Mouse (Mus musculus) lung, embryonic 15.5 days (tissue): ENCODE data around the gene Stxbp2. TPM values are rescaled to one million over a fixed set of nuclear protein-coding genes. Genes with fewer than 3 reads are reported as not detected.
"Not testable (repeated sequence)": the region's sequence is repeated elsewhere in the genome, so short reads cannot be mapped to it uniquely, and the experiment has no call there.

Experiments
- ATAC-seq: fragments of 200-750 bp; cut with Nextera tagmentation; 2 replicates; pipeline ENCODE4 v1.8.0; 2017; ENCODE audit warnings: moderate number of reproducible peaks, borderline replicate concordance; ENCODE audit not compliant: low FRiP score, low TSS enrichment; ENCODE audit errors: extremely low read depth
- H3K27ac ChIP-seq: fragments of 300-500 bp; sonication (generic); 2 replicates; pipeline ENCODE4 v1.5.1; 2015; ENCODE audit warnings: moderate library complexity, mild to moderate bottlenecking, inconsistent platforms
- H3K27me3 ChIP-seq: fragments of 300-500 bp; sonication (generic); 2 replicates; pipeline ENCODE4 v1.6.1; 2015; ENCODE audit warnings: inconsistent platforms
- H3K36me3 ChIP-seq: fragments of 300-500 bp; sonication (generic); 2 replicates; pipeline ENCODE4 v1.6.1; 2015; ENCODE audit warnings: inconsistent platforms
- H3K4me1 ChIP-seq: fragments of 300-500 bp; sonication (generic); 2 replicates; pipeline ENCODE4 v1.6.1; 2015; ENCODE audit warnings: inconsistent platforms
- H3K4me2 ChIP-seq: fragments of 300-500 bp; sonication (generic); 2 replicates; pipeline ENCODE4 v1.6.1; 2015; ENCODE audit warnings: inconsistent platforms, mild to moderate bottlenecking, moderate library complexity
- H3K4me3 ChIP-seq: fragments of 300-500 bp; sonication (generic); 2 replicates; pipeline ENCODE4 v1.5.1; 2015; ENCODE audit warnings: mild to moderate bottlenecking, inconsistent platforms
- H3K9ac ChIP-seq: fragments of 300-500 bp; sonication (generic); 2 replicates; pipeline ENCODE4 v1.6.1; 2015; ENCODE audit warnings: inconsistent platforms
- H3K9me3 ChIP-seq: fragments of 300-500 bp; sonication (generic); 2 replicates; pipeline ENCODE4 v1.6.1; 2016; ENCODE audit warnings: inconsistent platforms
- WGBS: fragments of 180-500 bp; shearing (Covaris S2); methylation state at CpG from one replicate; pipeline ENCODE4 v1.1.7; 2015; 5-methylcytosine and 5-hydroxymethylcytosine counted together
- polyA plus RNA-seq: library from polyadenylated mRNA; unstranded; fragments of >200 nt; fragmentation: Nextera tagmentation; extraction: Ambion mirVana; gene quantifications from 2 replicates; pipeline ENCODE4 v1.2.1, GENCODE M21; 2015

Stxbp2 gene
- 75.6 and 84.6 TPM in 2 replicates for polyA plus RNA-seq

- no peaks in the 10 kb centered on the region for H3K36me3 ChIP-seq
- no peak within 1 kb of the TSS for H3K27ac ChIP-seq
- ATAC-seq = peak; percentile 91
- no peaks in the 10 kb centered on the region for H3K4me1 ChIP-seq
- H3K4me3 ChIP-seq = peak within 1 kb of the TSS; percentile 63
- peak within 1 kb of the TSS; percentile 75 for H3K4me2 ChIP-seq
- peaks cover 8% of the 10 kb centered on the region; the same call in 1 of the 2 replicates for H3K27me3 ChIP-seq
- WGBS = 5% methylated on average over 47 of the region's 47 CpGs
- peak within 1 kb of the TSS; percentile 52 for H3K9ac ChIP-seq
- H3K9me3 ChIP-seq = no peaks in the 10 kb centered on the region
Measured at GRCm38 (mm10) chr8:3630647-3631477, at the start of gene Stxbp2. TSS of gene Stxbp2 (plus strand) at chr8:3630955.

DNA sequence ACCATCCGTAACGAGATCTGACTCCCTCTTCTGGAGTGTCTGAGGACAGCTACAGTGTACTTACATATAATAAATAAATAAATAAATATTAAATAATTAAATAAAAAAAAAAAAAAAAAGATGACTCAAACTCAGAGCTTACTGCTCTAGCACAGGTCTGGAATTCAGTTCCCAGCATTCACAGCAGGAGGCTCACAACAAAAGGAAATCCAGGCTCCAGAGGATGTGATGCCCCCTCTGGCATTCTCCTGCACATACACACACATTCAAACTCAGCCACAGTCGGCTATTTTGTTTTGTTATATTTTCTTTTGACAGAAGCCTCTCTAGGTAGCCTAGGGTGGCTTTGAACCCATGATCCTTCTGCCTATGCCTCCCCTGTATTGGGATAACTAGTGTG, 48.8 kb upstream of the Stxbp2 start:
- H3K4me1 ChIP-seq, H3K36me3 ChIP-seq, H3K9me3 ChIP-seq, H3K4me2 ChIP-seq, ATAC-seq, H3K4me3 ChIP-seq, H3K27me3 ChIP-seq, H3K27ac ChIP-seq, H3K9ac ChIP-seq: not testable (repeated sequence)
- WGBS = 87% methylated on average over 3 of the region's 3 CpGs

DNA sequence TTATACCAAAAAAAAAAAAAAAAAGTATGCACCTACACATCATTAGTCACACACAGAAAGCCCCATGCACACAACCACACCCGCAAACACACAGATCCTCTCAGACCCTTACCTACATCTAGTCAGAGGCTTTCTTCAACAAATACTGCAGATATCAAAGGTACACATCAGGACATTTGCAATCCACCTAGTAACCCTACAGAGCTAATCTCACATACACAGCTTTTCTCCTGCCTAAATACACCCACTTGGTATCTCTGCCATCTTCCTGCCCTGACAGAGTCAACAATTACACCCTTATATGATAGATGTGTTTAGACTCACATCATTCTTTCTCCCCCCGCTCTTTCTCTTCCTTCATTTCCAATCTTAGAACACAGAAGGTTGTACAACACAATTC, 44.3 kb upstream of the Stxbp2 start:
- H3K36me3 ChIP-seq = no peaks in the 10 kb centered on the region
- peaks cover 23% of the 10 kb centered on the region for H3K27me3 ChIP-seq
- H3K4me3 ChIP-seq = no peak overlapping the region
- WGBS = 77% methylated on average over 2 of the region's 2 CpGs
- H3K4me1 ChIP-seq = 0 out of 2 replicates have a peak, but pooled peaks cover 7% of the 10 kb centered on the region
- no peak overlapping the region for H3K9ac ChIP-seq
- H3K4me2 ChIP-seq = no peak overlapping the region
- no peaks in the 10 kb centered on the region for H3K9me3 ChIP-seq
- H3K27ac ChIP-seq = no peak overlapping the region
- ATAC-seq = no peak

GRCm38 (mm10) chr8:3586993-3587390, 43.8 kb upstream of the Stxbp2 start, which contains the start of gene Camsap3:
TSS of gene Camsap3 (plus strand) at chr8:3587293.
- Histone ChIP-seq H3K4me3 (peak within 1 kb of the TSS; percentile 55), H3K27me3 (peaks cover 23% of the 10 kb centered on the region), H3K27ac (peak within 1 kb of the TSS; percentile 74), H3K9ac (peak within 1 kb of the TSS; percentile 47), H3K4me2 (peak within 1 kb of the TSS; percentile 71), H3K4me1 (0 out of 2 replicates have a peak, but pooled peaks cover 7% of the 10 kb centered on the region), H3K36me3 (no peaks in the 10 kb centered on the region), H3K9me3 (no peaks in the 10 kb centered on the region)
- WGBS = 3% methylated on average over 7 of the region's 7 CpGs
- ATAC-seq = no peak; the same call in 1 of the 2 replicates

GRCm38 (mm10) chr8:3587391-3588257, 43.1 kb upstream of the Stxbp2 start:
- peak overlapping the region; percentile 71 for H3K4me2 ChIP-seq
- peak overlapping the region; percentile 74 for H3K27ac ChIP-seq
- H3K9ac ChIP-seq = peak overlapping the region; percentile 47
- 1% methylated on average over 77 of the region's 77 CpGs for WGBS
- H3K4me1 ChIP-seq = 0 out of 2 replicates have a peak, but pooled peaks cover 7% of the 10 kb centered on the region
- peak overlapping the region; percentile 55 for H3K4me3 ChIP-seq
- H3K9me3 ChIP-seq = no peaks in the 10 kb centered on the region
- peaks cover 23% of the 10 kb centered on the region for H3K27me3 ChIP-seq
- no peaks in the 10 kb centered on the region for H3K36me3 ChIP-seq
- peak; percentile 72 for ATAC-seq

DNA sequence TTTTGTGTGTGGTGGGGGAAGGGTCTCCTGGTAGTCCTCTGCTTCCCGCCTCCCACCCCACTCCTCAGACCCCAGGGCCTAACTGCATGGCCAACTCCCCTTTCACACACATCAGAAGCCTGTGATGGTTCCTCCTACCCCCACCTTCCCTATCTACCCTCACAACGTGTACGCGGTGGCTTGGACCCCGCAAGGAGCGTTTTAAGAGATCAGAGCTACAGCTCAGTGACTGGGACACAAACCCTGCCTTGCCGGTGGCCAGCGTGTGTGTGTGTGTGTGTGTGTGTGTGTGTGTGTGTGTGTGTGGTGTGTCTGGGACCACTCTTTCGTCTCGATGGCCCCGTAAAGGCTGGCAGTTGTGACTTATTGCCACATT, 42.5 kb upstream of the Stxbp2 start:
- H3K4me2 ChIP-seq = peak overlapping the region; percentile 71
- peak; percentile 36; the same call in 1 of the 2 replicates for ATAC-seq
- H3K4me1 ChIP-seq = 0 out of 2 replicates have a peak, but pooled peaks cover 7% of the 10 kb centered on the region
- no peaks in the 10 kb centered on the region for H3K9me3 ChIP-seq
- WGBS = 3% methylated on average over 11 of the region's 11 CpGs
- peak overlapping the region; percentile 47 for H3K9ac ChIP-seq
- H3K27ac ChIP-seq = peak overlapping the region; percentile 74
- peaks cover 23% of the 10 kb centered on the region for H3K27me3 ChIP-seq
- peak overlapping the region; percentile 55 for H3K4me3 ChIP-seq
- H3K36me3 ChIP-seq = no peaks in the 10 kb centered on the region

DNA sequence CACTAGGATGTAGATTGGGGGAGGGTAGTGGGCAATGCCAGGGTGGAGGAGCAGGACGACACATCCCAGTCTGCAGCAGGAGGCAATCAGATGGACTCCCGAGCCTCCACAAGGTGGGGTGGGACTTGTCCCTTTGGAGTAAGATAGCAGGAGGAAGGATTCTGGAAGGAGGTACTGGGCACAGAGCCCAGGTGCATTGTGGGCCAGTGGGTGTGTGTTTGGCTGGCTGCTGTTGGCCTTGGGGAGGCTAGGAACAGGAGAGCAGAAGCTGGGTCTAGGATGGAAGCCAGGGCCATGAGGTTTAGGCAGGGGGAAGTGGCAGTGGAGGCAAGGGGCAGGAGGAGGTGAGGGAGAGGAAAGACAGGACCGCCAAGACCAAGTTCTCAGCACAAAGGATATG, 37.3 kb upstream of the Stxbp2 start:
- WGBS = 58% methylated on average over 3 of the region's 3 CpGs
- ATAC-seq = no peak

GRCm38 (mm10) chr8:3594466-3594865, 36.3 kb upstream of the Stxbp2 start:
- H3K27me3 ChIP-seq = no peaks in the 10 kb centered on the region
- H3K4me3 ChIP-seq = no peak overlapping the region
- no peaks in the 10 kb centered on the region for H3K36me3 ChIP-seq
- WGBS = 66% methylated on average over 2 of the region's 2 CpGs
- H3K27ac ChIP-seq = no peak overlapping the region
- H3K4me1 ChIP-seq = no peaks in the 10 kb centered on the region
- no peak overlapping the region for H3K4me2 ChIP-seq
- no peak for ATAC-seq
- H3K9me3 ChIP-seq = no peaks in the 10 kb centered on the region
- H3K9ac ChIP-seq = no peak overlapping the region

More for the DNA sequence above, 37.3 kb upstream of the Stxbp2 start:
- Histone ChIP-seq H3K36me3 (no peaks in the 10 kb centered on the region), H3K9ac (no peak overlapping the region), H3K4me3 (no peak overlapping the region), H3K27ac (no peak overlapping the region), H3K4me1 (no peaks in the 10 kb centered on the region), H3K4me2 (no peak overlapping the region), H3K27me3 (peaks cover under 1% of the 10 kb centered on the region; the same call in 1 of the 2 replicates), H3K9me3 (no peaks in the 10 kb centered on the region)

GRCm38 (mm10) chr8:3598054-3598453, 32.7 kb upstream of the Stxbp2 start:
- Histone ChIP-seq H3K36me3 (no peaks in the 10 kb centered on the region), H3K27ac (no peak overlapping the region), H3K4me3 (no peak overlapping the region), H3K4me2 (no peak overlapping the region), H3K9ac (no peak overlapping the region), H3K27me3 (no peaks in the 10 kb centered on the region), H3K9me3 (no peaks in the 10 kb centered on the region), H3K4me1 (no peaks in the 10 kb centered on the region)
- WGBS = 59% methylated on average over 3 of the region's 3 CpGs
- ATAC-seq = no peak

- Histone ChIP-seq H3K36me3 (no peaks in the 10 kb centered on the region), H3K27me3 (no peaks in the 10 kb centered on the region), H3K4me2 (no peak overlapping the region), H3K4me3 (no peak overlapping the region), H3K9me3 (no peaks in the 10 kb centered on the region), H3K9ac (no peak overlapping the region), H3K27ac (no peak overlapping the region), H3K4me1 (no peaks in the 10 kb centered on the region)
- no peak for ATAC-seq
- 67% methylated on average over 1 of the region's 1 CpGs for WGBS
Measured at GRCm38 (mm10) chr8:3599219-3599618, 31.5 kb upstream of the Stxbp2 start.

- no peaks in the 10 kb centered on the region for H3K4me1 ChIP-seq
- no peaks in the 10 kb centered on the region for H3K27me3 ChIP-seq
- H3K36me3 ChIP-seq = no peaks in the 10 kb centered on the region
- ATAC-seq = peak; percentile 12; the same call in 1 of the 2 replicates
- H3K4me2 ChIP-seq = no peak overlapping the region
- no peaks in the 10 kb centered on the region for H3K9me3 ChIP-seq
- H3K4me3 ChIP-seq = no peak overlapping the region
- H3K27ac ChIP-seq = no peak overlapping the region
- H3K9ac ChIP-seq = no peak overlapping the region
- WGBS = 66% methylated on average over 6 of the region's 6 CpGs
Measured at GRCm38 (mm10) chr8:3600401-3600800, 30.4 kb upstream of the Stxbp2 start.
